Mouse (Mus musculus): Measurements from ENCODE around the gene 3425401B19Rik. TPM values are rescaled to one million over a fixed set of nuclear protein-coding genes. Genes with fewer than 3 reads are reported as not detected.
A peak's percentile ranks its signal among the peaks of the same experiment; 100 is the strongest.

3425401B19Rik gene
- total RNA-seq, 2 experiments from 2014 or later: 0.16 to 0.47 TPM

GRCm38 (mm10) chr14:32673178-32673577 is 11.9 kb downstream of the 3425401B19Rik start:
- DNase-seq (ENCODE audit: low spot score in 2 of 2): no peak

GRCm38 (mm10) chr14:32663099-32663498 is 22.0 kb downstream of the 3425401B19Rik start:
- no peak for DNase-seq (ENCODE audit: low spot score in 2 of 2)

GRCm38 (mm10) chr14:32659781-32660180 is 25.3 kb downstream of the 3425401B19Rik start:
- no peak for DNase-seq (ENCODE audit: low spot score in 2 of 2)

GRCm38 (mm10) chr14:32638485-32638884 is 46.6 kb downstream of the 3425401B19Rik start:
- DNase-seq (ENCODE audit: low spot score in 2 of 2): no peak

GRCm38 (mm10) chr14:32634015-32634682 is 50.9 kb downstream of the 3425401B19Rik start:
- DNase-seq (ENCODE audit: low spot score in 2 of 2): no peak

GRCm38 (mm10) chr14:32632908-32633600 is 52.0 kb downstream of the 3425401B19Rik start:
- DNase-seq (ENCODE audit: low spot score in 2 of 2): no peak

- no peak for DNase-seq (ENCODE audit: low spot score in 2 of 2)
Observed at GRCm38 (mm10) chr14:32628584-32628983, 56.5 kb downstream of the 3425401B19Rik start.

GRCm38 (mm10) chr14:32627271-32627670 is 57.8 kb downstream of the 3425401B19Rik start:
- no peak for DNase-seq (ENCODE audit: low spot score in 2 of 2)

GRCm38 (mm10) chr14:32624811-32625210 is 60.3 kb downstream of the 3425401B19Rik start:
- DNase-seq (ENCODE audit: low spot score in 2 of 2): no peak

GRCm38 (mm10) chr14:32624245-32624644 is 60.8 kb downstream of the 3425401B19Rik start:
- DNase-seq (ENCODE audit: low spot score in 2 of 2): no peak

- DNase-seq (ENCODE audit: low spot score in 2 of 2): no peak
Observed at GRCm38 (mm10) chr14:32617253-32617652, 67.8 kb downstream of the 3425401B19Rik start.

- peak; percentile 35 to 50 for DNase-seq (ENCODE audit: low spot score in 2 of 2)
Observed at GRCm38 (mm10) chr14:32609392-32609791, 75.7 kb downstream of the 3425401B19Rik start.

Other genes starting within 250 kb of the 3425401B19Rik start
- 1 to 10 TPM; 1.2 to 1.3 TPM for gene Slc18a3, start 220.4 kb downstream of the 3425401B19Rik start, total RNA-seq (2021)
- 1 to 10 TPM; 1.6 to 1.8 TPM for gene Chat, start 219.3 kb downstream of the 3425401B19Rik start, total RNA-seq (2021)
- gene Ercc6, start 171.8 kb downstream of the 3425401B19Rik start, total RNA-seq (2021): 10 to 100 TPM; 18.4 to 18.5 TPM
- under 1 TPM; 0.21 to 0.35 TPM for gene Prrxl1, start 85.9 kb downstream of the 3425401B19Rik start, total RNA-seq (2021)
- 1 to 10 TPM in 1 of 2 experiments, under 1 TPM in 1; 0.53 to 1.5 TPM for gene Tmem273, start 100.7 kb upstream of the 3425401B19Rik start, total RNA-seq (2021)
- gene Fam170b, start 148.7 kb upstream of the 3425401B19Rik start, total RNA-seq (2021): not detected
- gene Vstm4, start 171.5 kb upstream of the 3425401B19Rik start, total RNA-seq (2021): 1 to 10 TPM; 3.9 to 4.5 TPM